Mouse (Mus musculus) hindbrain, postnatal 0 days (tissue): ENCODE measurements around the gene Adcy9. TPM values are rescaled to one million over a fixed set of nuclear protein-coding genes. Genes with fewer than 3 reads are reported as not detected.

ENCODE experiments used
- ATAC-seq: fragments of 200-750 bp; cut with Nextera tagmentation; 2 replicates; pipeline ENCODE4 v1.8.0; 2017; ENCODE audit warnings: mild to moderate bottlenecking, moderate TSS enrichment, moderate library complexity
- DNase-seq: peaks from one replicate; pipeline ENCODE4 v3.0.0-alpha.2; 2015; ENCODE audit warnings: low spot score
- H3K27ac ChIP-seq: fragments of 300-500 bp; sonication (generic); 2 replicates; pipeline ENCODE4 v1.5.1; 2014; ENCODE audit warnings: mild to moderate bottlenecking
- H3K27me3 ChIP-seq: fragments of 300-500 bp; sonication (generic); 2 replicates; pipeline ENCODE4 v1.6.1; 2014; ENCODE audit warnings: low read length, mixed read lengths; ENCODE audit not compliant: insufficient read depth
- H3K36me3 ChIP-seq: fragments of 300-500 bp; sonication (generic); 2 replicates; pipeline ENCODE4 v1.6.1; 2014; ENCODE audit warnings: low read length, mixed read lengths; ENCODE audit not compliant: insufficient read depth
- H3K4me1 ChIP-seq: fragments of 300-500 bp; sonication (generic); 2 replicates; pipeline ENCODE4 v1.6.1; 2014; ENCODE audit warnings: antibody characterized with exemption, low read length, mixed read lengths; ENCODE audit not compliant: insufficient read depth
- H3K4me2 ChIP-seq: fragments of 300-500 bp; sonication (generic); 2 replicates; pipeline ENCODE4 v1.6.1; 2014; ENCODE audit warnings: low read depth, mild to moderate bottlenecking, low read length, moderate library complexity, mixed read lengths
- H3K4me3 ChIP-seq: fragments of 300-500 bp; sonication (generic); 2 replicates; pipeline ENCODE4 v1.5.1; 2014; ENCODE audit warnings: low read length
- H3K9ac ChIP-seq: fragments of 300-500 bp; sonication (generic); replicated peaks from 2 replicates; pipeline ENCODE4 v1.6.1; 2014; ENCODE audit warnings: mild to moderate bottlenecking, low read length, moderate library complexity, mixed read lengths
- H3K9me3 ChIP-seq: fragments of 300-500 bp; sonication (generic); 2 replicates; pipeline ENCODE4 v1.6.1; 2016; ENCODE audit warnings: low read length, mixed read lengths
- CTCF ChIP-seq: IDR thresholded peaks from 2 replicates; pipeline ENCODE4 v1.5.1; 2016; ENCODE audit warnings: antibody characterized with exemption, control low read depth, low read depth
- WGBS: fragments of 180-500 bp; shearing (Covaris S2); extraction: QIAGEN DNeasy Blood & Tissue Kit; methylation state at CpG from one replicate; pipeline ENCODE4 v1.1.7; 2014; 5-methylcytosine and 5-hydroxymethylcytosine counted together
- polyA plus RNA-seq: library from polyadenylated mRNA; unstranded; fragments of >200 nt; fragmentation: Nextera tagmentation; extraction: Ambion mirVana; gene quantifications from 2 replicates; pipeline ENCODE4 v1.2.1, GENCODE M21; 2015
- total RNA-seq: library from RNA; depleted of rRNA; stranded (reverse); fragments of >200 nt; gene quantifications from 2 replicates; pipeline ENCODE4 v1.2.3, GENCODE M21; 2014

The Adcy9 gene
- total and polyA plus RNA-seq, 2 experiments from 2014 or later, result 4.3 to 31.6 TPM

DNA sequence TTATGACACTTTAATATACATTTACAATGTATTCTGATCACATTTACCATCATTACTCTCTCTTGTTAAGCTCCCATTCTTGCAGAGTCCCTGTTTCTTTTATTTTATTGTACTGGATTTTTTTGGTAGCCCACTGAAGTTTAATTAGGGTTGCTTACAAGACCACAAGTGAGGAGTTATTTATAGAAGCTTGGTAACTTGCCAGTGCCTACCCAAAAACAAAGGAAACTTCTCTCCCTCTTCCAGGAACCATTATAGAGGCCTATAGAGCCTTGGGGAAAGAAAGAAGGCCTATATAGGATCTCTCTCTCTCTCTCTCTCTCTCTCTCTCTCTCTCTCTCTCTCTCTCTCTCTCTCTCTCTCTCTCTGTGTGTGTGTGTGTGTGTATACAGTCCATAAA is 93.2 kb downstream of the Adcy9 start:
- DNase-seq (peak; percentile 6), ATAC-seq (no peak)
- no peaks in the 10 kb centered on the region for H3K27me3 ChIP-seq
- TF ChIP-seq CTCF, result no peak
- H3K4me2 ChIP-seq, result no peak overlapping the region
- no peak overlapping the region for H3K4me3 ChIP-seq
- no peak overlapping the region for H3K27ac ChIP-seq
- no peaks in the 10 kb centered on the region for H3K36me3 ChIP-seq
- H3K9ac ChIP-seq, result no peak overlapping the region
- no peaks in the 10 kb centered on the region for H3K9me3 ChIP-seq
- H3K4me1 ChIP-seq, result no peaks in the 10 kb centered on the region

- no peak overlapping the region for H3K9ac ChIP-seq
- H3K27ac ChIP-seq, result no peak overlapping the region
- H3K4me2 ChIP-seq, result no peak overlapping the region
- DNase-seq (no peak), ATAC-seq (no peak)
- TF ChIP-seq CTCF, result no peak
- H3K4me1 ChIP-seq, result no peaks in the 10 kb centered on the region
- 89% methylated on average over 2 of the region's 2 CpGs for WGBS
- no peaks in the 10 kb centered on the region for H3K36me3 ChIP-seq
- H3K4me3 ChIP-seq, result no peak overlapping the region
- H3K9me3 ChIP-seq, result no peaks in the 10 kb centered on the region
- no peaks in the 10 kb centered on the region for H3K27me3 ChIP-seq
Observed at GRCm38 (mm10) chr16:4325801-4326200, 94.5 kb downstream of the Adcy9 start.

DNA sequence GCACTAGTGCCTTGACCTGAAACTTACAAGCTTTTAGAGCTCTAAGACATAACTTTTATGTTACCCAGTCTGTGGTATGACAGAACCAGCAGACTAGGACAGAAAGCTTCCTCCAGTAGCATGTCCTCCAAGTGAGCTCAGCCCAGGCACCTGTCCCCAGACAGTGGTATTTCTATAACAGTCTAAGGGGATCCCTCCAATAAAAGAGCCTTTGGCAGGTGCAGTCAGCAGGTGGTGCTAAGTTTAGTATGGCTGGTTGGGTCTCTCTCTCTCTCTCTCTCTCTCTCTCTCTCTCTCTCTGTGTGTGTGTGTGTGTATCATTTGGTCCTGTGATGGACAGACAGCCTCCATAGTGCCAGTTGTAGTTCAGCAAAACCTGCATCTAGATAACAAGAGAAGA is 95.3 kb downstream of the Adcy9 start:
- H3K27ac ChIP-seq, result no peak overlapping the region
- no peak for TF ChIP-seq CTCF
- H3K27me3 ChIP-seq, result no peaks in the 10 kb centered on the region
- no peaks in the 10 kb centered on the region for H3K9me3 ChIP-seq
- DNase-seq, result no peak
- no peak for ATAC-seq
- H3K9ac ChIP-seq, result no peak overlapping the region
- no peak overlapping the region for H3K4me3 ChIP-seq
- H3K4me1 ChIP-seq, result no peaks in the 10 kb centered on the region
- no peak overlapping the region for H3K4me2 ChIP-seq
- H3K36me3 ChIP-seq, result no peaks in the 10 kb centered on the region

GRCm38 (mm10) chr16:4320856-4321255 is 99.4 kb downstream of the Adcy9 start:
- WGBS, result 74% methylated on average over 3 of the region's 3 CpGs

GRCm38 (mm10) chr16:4318001-4318526 is 102.2 kb downstream of the Adcy9 start:
- no peaks in the 10 kb centered on the region for H3K27me3 ChIP-seq

More at GRCm38 (mm10) chr16:4320856-4321255, 99.4 kb downstream of the Adcy9 start:
- no peak for ATAC-seq
- Histone ChIP-seq H3K27me3 (no peaks in the 10 kb centered on the region), H3K27ac (no peak overlapping the region), H3K4me1 (0 out of 2 replicates have a peak, but pooled peaks cover 9% of the 10 kb centered on the region), H3K4me2 (no peak overlapping the region), H3K9ac (no peak overlapping the region), H3K36me3 (no peaks in the 10 kb centered on the region), H3K9me3 (no peaks in the 10 kb centered on the region), H3K4me3 (no peak overlapping the region)
- DNase-seq, result no peak
- no peak for TF ChIP-seq CTCF

DNA sequence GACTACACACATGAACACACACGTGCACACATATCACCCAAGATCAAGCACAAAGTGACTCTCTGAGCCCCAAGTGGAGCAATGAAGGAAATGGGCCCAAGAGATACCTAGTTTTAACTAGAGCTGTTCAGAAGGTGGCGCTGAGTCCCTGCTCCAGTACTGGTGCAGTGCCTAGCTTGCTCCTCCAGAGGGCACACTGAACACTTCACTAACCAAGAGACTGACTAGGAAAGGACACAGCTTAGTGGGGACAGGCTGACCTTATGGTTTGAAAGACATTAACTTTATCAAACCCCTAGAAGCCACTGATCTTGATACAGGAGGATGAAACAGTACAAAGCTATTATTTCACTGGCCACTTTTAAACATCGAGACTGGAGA is 104.2 kb downstream of the Adcy9 start:
- ATAC-seq (peak; percentile 90), DNase-seq (peak; percentile 90)
- no peaks in the 10 kb centered on the region for H3K36me3 ChIP-seq
- TF ChIP-seq CTCF, result peak; percentile 99
- H3K4me2 ChIP-seq, result no peak overlapping the region
- H3K9me3 ChIP-seq, result no peaks in the 10 kb centered on the region
- WGBS, result 40% methylated on average over 3 of the region's 3 CpGs
- no peaks in the 10 kb centered on the region for H3K27me3 ChIP-seq
- no peak overlapping the region for H3K9ac ChIP-seq
- H3K4me3 ChIP-seq, result no peak overlapping the region
- no peak overlapping the region for H3K27ac ChIP-seq
- 0 out of 2 replicates have a peak, but pooled peaks cover 9% of the 10 kb centered on the region for H3K4me1 ChIP-seq

More at GRCm38 (mm10) chr16:4318001-4318526, 102.2 kb downstream of the Adcy9 start:
- DNase-seq, result peak; percentile 67
- no peak overlapping the region for H3K9ac ChIP-seq
- no peaks in the 10 kb centered on the region for H3K9me3 ChIP-seq
- 0 out of 2 replicates have a peak, but pooled peaks cover 9% of the 10 kb centered on the region for H3K4me1 ChIP-seq
- peak; percentile 70; the same call in 1 of the 2 replicates for ATAC-seq
- WGBS, result 60% methylated on average over 6 of the region's 6 CpGs
- no peak overlapping the region for H3K4me2 ChIP-seq
- no peak overlapping the region for H3K4me3 ChIP-seq
- no peak for TF ChIP-seq CTCF
- no peak overlapping the region for H3K27ac ChIP-seq
- H3K36me3 ChIP-seq, result no peaks in the 10 kb centered on the region

GRCm38 (mm10) chr16:4315352-4316093 is 104.8 kb downstream of the Adcy9 start:
- TF ChIP-seq CTCF, result no peak
- WGBS, result 68% methylated on average over 2 of the region's 2 CpGs
- Histone ChIP-seq H3K4me3 (no peak overlapping the region), H3K36me3 (no peaks in the 10 kb centered on the region), H3K4me1 (0 out of 2 replicates have a peak, but pooled peaks cover 9% of the 10 kb centered on the region), H3K27me3 (no peaks in the 10 kb centered on the region), H3K9ac (no peak overlapping the region), H3K27ac (no peak overlapping the region), H3K4me2 (no peak overlapping the region), H3K9me3 (no peaks in the 10 kb centered on the region)
- DNase-seq, result no peak
- ATAC-seq, result no peak
